Mouse (Mus musculus) gastrocnemius, adult 2 months (tissue): ENCODE measurements at regions not wholly inside any gene's neighbourhood (a gene's known extent, or its start where the extent isn't known, plus 50 kb on each side); places are given as distances from the start of the nearest gene placed in this dataset.

Source experiments
- DNase-seq: peaks from one replicate; pipeline ENCODE4 v3.0.0; 2022
- H3K27ac ChIP-seq: fragments of 200-600 bp; 2 replicates; pipeline ENCODE4 v1.8.1; 2022; ENCODE audit warnings: mild to moderate bottlenecking
- H3K4me3 ChIP-seq: fragments of 200-600 bp; 2 replicates; pipeline ENCODE4 v1.8.1; 2022; ENCODE audit warnings: mild to moderate bottlenecking, moderate library complexity
- CTCF ChIP-seq: fragments of 200-600 bp; IDR thresholded peaks from 2 replicates; pipeline ENCODE4 v1.8.1; 2022; ENCODE audit warnings: antibody characterized with exemption, mild to moderate bottlenecking, moderate library complexity
- intact Hi-C: fragments of 180-260 bp; cut with DNase I; formaldehyde crosslinking; loops from one replicate; pipeline ENCODE4 v1.15.1; 2025

DNA sequence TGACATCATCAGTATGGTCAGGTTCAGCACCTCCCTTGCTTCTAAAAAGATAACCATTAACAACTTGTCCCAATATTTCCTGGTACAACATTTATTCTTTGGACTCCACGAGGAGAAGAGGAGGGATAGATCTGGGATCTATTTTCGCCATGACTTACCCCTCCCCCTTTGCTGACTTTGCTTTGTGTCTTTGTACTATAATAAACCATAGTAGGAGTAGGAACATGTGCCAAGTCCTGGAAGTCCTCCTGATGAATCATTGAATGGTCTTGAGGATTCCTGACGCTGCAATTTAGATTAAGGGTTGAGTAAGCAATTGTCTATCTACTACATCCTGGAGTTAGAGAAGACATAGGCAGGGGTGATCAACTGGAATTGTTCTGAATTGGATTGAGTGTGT, 71.2 kb downstream of the Rbm11 start:
- no peak for DNase-seq
- Histone ChIP-seq H3K4me3 (no peak overlapping the region), H3K27ac (no peak overlapping the region)
- intact Hi-C loops: no loop called here
- no peak for TF ChIP-seq CTCF

GRCm38 (mm10) chr16:75667589-75667988, 74.9 kb downstream of the Rbm11 start:
- TF ChIP-seq CTCF: no peak
- DNase-seq: no peak
- H3K4me3 ChIP-seq: no peak overlapping the region
- intact Hi-C loops: no loop called here
- H3K27ac ChIP-seq: no peak overlapping the region

- intact Hi-C loops: no loop called here
- H3K4me3 ChIP-seq: no peak overlapping the region
- no peak for TF ChIP-seq CTCF
- peak; percentile 66 for DNase-seq
- no peak overlapping the region for H3K27ac ChIP-seq
Observed at GRCm38 (mm10) chr16:75672112-75672511, 79.5 kb downstream of the Rbm11 start.

DNA sequence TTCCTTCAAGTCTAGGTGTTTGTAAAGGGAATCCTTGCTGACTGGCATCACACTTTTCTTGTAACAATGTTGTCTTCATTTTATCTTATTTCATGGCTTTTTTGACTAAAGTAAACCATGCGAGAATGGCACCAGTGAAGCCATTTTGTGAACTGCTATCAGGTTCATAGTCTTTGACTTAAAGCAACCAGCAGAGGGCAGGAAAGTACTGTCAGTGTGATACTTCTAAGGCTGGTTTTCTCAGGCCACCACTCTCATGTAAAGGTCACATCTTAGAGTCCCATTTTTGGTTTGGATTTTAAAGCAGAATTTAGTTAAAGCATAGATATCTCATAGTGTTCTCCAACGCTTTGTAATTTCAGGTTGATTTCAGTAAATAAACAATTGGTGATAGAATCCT, 83.2 kb downstream of the Rbm11 start:
- no peak for DNase-seq
- peak; percentile 61 for TF ChIP-seq CTCF
- Histone ChIP-seq H3K4me3 (no peak overlapping the region), H3K27ac (no peak overlapping the region)
- intact Hi-C loops: no loop called here

GRCm38 (mm10) chr16:75677180-75677579, 84.5 kb downstream of the Rbm11 start:
- intact Hi-C loops: no loop called here
- H3K4me3 ChIP-seq: no peak overlapping the region
- H3K27ac ChIP-seq: no peak overlapping the region
- no peak for DNase-seq
- no peak for TF ChIP-seq CTCF
